Mouse (Mus musculus): ENCODE results near the gene Crip1. TPM values are rescaled to one million over a fixed set of nuclear protein-coding genes. Genes with fewer than 3 reads are reported as not detected.

Crip1 gene
- polyA plus RNA-seq (2021; fragmentation: Nextera tagmentation) = 78.3 and 79.6 TPM in 2 replicates
- long read RNA-seq, experiment 1, transcript Crip1-201 (5 exons, 445 nt) = major isoform, 23 of 24 reads
- long read RNA-seq, experiment 1, partial matches to known transcripts = 0 of 24 reads
- long read RNA-seq, experiment 1, other reads (novel, unspliced or antisense) = 1 of 24 reads
- long read RNA-seq, experiment 2, partial matches to known transcripts = 0 of 1 reads
- long read RNA-seq, experiment 2, other reads (novel, unspliced or antisense) = 0 of 1 reads

GRCm38 (mm10) chr12:113146112-113147057, at the start of gene Crip1:
Gene Crip1, plus strand, starts transcription at chr12:113146316.

GRCm38 (mm10) chr12:113097749-113098281, 48.3 kb upstream of the Crip1 start, which contains the start of gene Mta1:
Gene Mta1, plus strand, starts transcription at chr12:113098278.

GRCm38 (mm10) chr12:113139908-113140615, 6.1 kb upstream of the Crip1 start, which contains the start of gene Crip2:
Gene Crip2, plus strand, starts transcription at chr12:113140236.

GRCm38 (mm10) chr12:113155887-113156539, 9.9 kb downstream of the Crip1 start, which contains the start of gene Tedc1:
Gene Tedc1, plus strand, starts transcription at chr12:113156421.

GRCm38 (mm10) chr12:113185442-113186291, 39.6 kb downstream of the Crip1 start, which contains the start of gene Tmem121:
Gene Tmem121, plus strand, starts transcription at chr12:113185930.

Other genes starting within 250 kb of the Crip1 start
- 3.7 and 4.1 TPM in 2 replicates for gene Jag2, start 216.5 kb upstream of the Crip1 start, polyA plus RNA-seq (2021; fragmentation: Nextera tagmentation)
- 37.9 and 42.1 TPM in 2 replicates for gene Nudt14, start 204.2 kb upstream of the Crip1 start, polyA plus RNA-seq (2021; fragmentation: Nextera tagmentation)
- 40.3 and 45.0 TPM in 2 replicates for gene Btbd6, start 169.8 kb upstream of the Crip1 start, polyA plus RNA-seq (2021; fragmentation: Nextera tagmentation)
- 33.3 and 49.2 TPM in 2 replicates for gene Brf1, start 145.6 kb upstream of the Crip1 start, polyA plus RNA-seq (2021; fragmentation: Nextera tagmentation)
- 10.3 and 11.4 TPM in 2 replicates for gene Pacs2, start 131.8 kb upstream of the Crip1 start, polyA plus RNA-seq (2021; fragmentation: Nextera tagmentation)
- gene Tex22, start 71.8 kb upstream of the Crip1 start, polyA plus RNA-seq (2021; fragmentation: Nextera tagmentation) = not detected in 2 replicates
- gene Mta1, start 48.0 kb upstream of the Crip1 start, polyA plus RNA-seq (2021; fragmentation: Nextera tagmentation) = 7.9 and 9.3 TPM in 2 replicates
- 215 and 241 TPM in 2 replicates for gene Crip2, start 6.1 kb upstream of the Crip1 start, polyA plus RNA-seq (2021; fragmentation: Nextera tagmentation)
- 0.93 and 0.97 TPM in 2 replicates for gene Tedc1, start 10.1 kb downstream of the Crip1 start, polyA plus RNA-seq (2021; fragmentation: Nextera tagmentation)
- gene Tmem121, start 39.6 kb downstream of the Crip1 start, polyA plus RNA-seq (2021; fragmentation: Nextera tagmentation) = 15.5 and 16.6 TPM in 2 replicates